Mouse (Mus musculus) lung, adult 18-20 months (tissue): ENCODE results near the gene Spx.

Experiments used
- DNase-seq, 2 experiments: peaks; one replicate each; pipeline ENCODE4 v3.0.0; 2022; ENCODE audit warnings: mixed read lengths in 2 of 2

Spx gene

GRCm38 (mm10) chr6:142412906-142413491, at the start of gene Spx:
TSS of gene Spx (plus strand) at chr6:142413441.
- DNase-seq, result no peak

GRCm38 (mm10) chr6:142365742-142366472, 47.3 kb upstream of the Spx start:
- DNase-seq, result no peak

- no peak for DNase-seq
These were observed 46.7 kb upstream of the Spx start for GRCm38 (mm10) chr6:142366473-142367018.

- no peak for DNase-seq
These were observed 45.7 kb upstream of the Spx start for GRCm38 (mm10) chr6:142367565-142367964.

GRCm38 (mm10) chr6:142369568-142369967, 43.7 kb upstream of the Spx start:
- DNase-seq, result peak; percentile 28 to 53

GRCm38 (mm10) chr6:142377081-142377480, 36.2 kb upstream of the Spx start:
- DNase-seq, result no peak

GRCm38 (mm10) chr6:142378576-142379330, 34.5 kb upstream of the Spx start:
- no peak for DNase-seq

- DNase-seq, result no peak
These were observed 33.3 kb upstream of the Spx start for GRCm38 (mm10) chr6:142379961-142380360.

- DNase-seq, result no peak
These were observed 31.6 kb upstream of the Spx start for GRCm38 (mm10) chr6:142381615-142382014.

GRCm38 (mm10) chr6:142384521-142384920, 28.7 kb upstream of the Spx start:
- no peak for DNase-seq

- no peak for DNase-seq
These were observed 26.8 kb upstream of the Spx start for GRCm38 (mm10) chr6:142386285-142387010.

GRCm38 (mm10) chr6:142387011-142387754, 26.1 kb upstream of the Spx start, which contains the start of the genes Recql and Golt1b:
TSS of gene Recql (minus strand) at chr6:142387087.
TSS of gene Golt1b (plus strand) at chr6:142387221.
- peak; percentile 98 for DNase-seq

GRCm38 (mm10) chr6:142387755-142388271, 25.4 kb upstream of the Spx start:
- DNase-seq, result no peak

GRCm38 (mm10) chr6:142389101-142389500, 24.1 kb upstream of the Spx start:
- no peak for DNase-seq

- DNase-seq, result no peak
These were observed 20.9 kb upstream of the Spx start for GRCm38 (mm10) chr6:142392312-142392711.

- no peak for DNase-seq
These were observed 18.6 kb upstream of the Spx start for GRCm38 (mm10) chr6:142394669-142395068.

GRCm38 (mm10) chr6:142395756-142396155, 17.5 kb upstream of the Spx start:
- DNase-seq, result no peak

- no peak for DNase-seq
These were observed 2.1 kb upstream of the Spx start for GRCm38 (mm10) chr6:142411140-142411539.

GRCm38 (mm10) chr6:142413845-142414244, 604 bp downstream of the Spx start:
- no peak for DNase-seq

GRCm38 (mm10) chr6:142414597-142414996, 1.4 kb downstream of the Spx start:
- no peak for DNase-seq

- no peak for DNase-seq
These were observed 11.7 kb downstream of the Spx start for GRCm38 (mm10) chr6:142424976-142425375.

GRCm38 (mm10) chr6:142429072-142429471, 15.8 kb downstream of the Spx start:
- no peak for DNase-seq
